Mouse (Mus musculus) gastrocnemius, postnatal 14 days (tissue): ENCODE data around the gene Cyfip2. TPM values are rescaled to one million over a fixed set of nuclear protein-coding genes. Genes with fewer than 3 reads are reported as not detected.

Experiments
- DNase-seq: peaks from one replicate; pipeline ENCODE4 v3.0.0; 2021; ENCODE audit warnings: mixed read lengths
- intact Hi-C: fragments of 180-260 bp; cut with DNase I; formaldehyde crosslinking; loops from one replicate; pipeline ENCODE4 v1.15.1; 2025; ENCODE audit warnings: low total_unique reads
- total RNA-seq, 2 experiments: library from RNA; stranded (reverse); gene quantifications; 2 replicates each; pipeline ENCODE4 v1.2.3; 2021

Gene Cyfip2
- total RNA-seq, 2 experiments from 2014 or later = 0.49 to 0.70 TPM

DNA sequence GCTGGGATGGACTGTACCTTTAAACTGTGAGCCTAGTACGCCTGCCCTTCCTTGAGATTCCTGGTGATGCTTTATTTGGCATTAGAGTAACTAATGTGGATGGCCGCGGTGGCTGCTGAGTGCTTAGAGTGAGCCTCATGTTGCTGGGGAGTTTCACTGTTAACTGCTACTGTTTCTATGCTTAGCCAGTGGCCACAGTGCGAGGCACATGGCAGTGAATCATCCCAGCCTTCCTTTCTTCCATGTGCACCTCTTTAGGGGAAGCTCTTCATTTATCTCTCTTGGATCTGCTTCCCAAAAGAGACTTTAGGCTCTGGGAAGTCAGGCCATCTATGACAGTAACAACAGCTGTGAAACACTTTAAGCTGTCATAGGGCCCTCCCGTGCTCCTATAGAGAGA lies 30.0 kb downstream of the Cyfip2 start:
- intact Hi-C loops = no loop called here
- no peak for DNase-seq

DNA sequence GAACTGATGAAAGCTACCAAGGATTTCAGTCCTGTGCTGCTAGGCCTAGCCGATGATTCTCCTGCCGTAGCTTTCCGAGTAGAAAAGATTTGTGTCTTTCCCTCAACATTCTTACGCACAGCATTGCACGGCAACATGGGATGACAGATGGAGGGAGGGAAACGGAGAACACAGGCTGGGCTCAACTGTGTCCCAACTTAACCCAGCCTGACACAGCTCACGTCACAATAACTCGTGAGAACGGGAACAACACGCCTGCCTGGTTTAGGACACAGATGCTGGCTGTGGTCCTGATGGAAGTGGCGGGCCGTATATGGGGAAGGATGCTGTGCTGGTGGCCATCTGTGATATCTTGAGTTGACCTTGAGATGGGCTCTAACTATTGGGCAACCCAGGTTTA lies 34.0 kb downstream of the Cyfip2 start:
- intact Hi-C loops = loop anchor here (10.0 kb wide), 1 partner anchor 146 kb away; no protein-coding TSS in a partner anchor
- DNase-seq = no peak

DNA sequence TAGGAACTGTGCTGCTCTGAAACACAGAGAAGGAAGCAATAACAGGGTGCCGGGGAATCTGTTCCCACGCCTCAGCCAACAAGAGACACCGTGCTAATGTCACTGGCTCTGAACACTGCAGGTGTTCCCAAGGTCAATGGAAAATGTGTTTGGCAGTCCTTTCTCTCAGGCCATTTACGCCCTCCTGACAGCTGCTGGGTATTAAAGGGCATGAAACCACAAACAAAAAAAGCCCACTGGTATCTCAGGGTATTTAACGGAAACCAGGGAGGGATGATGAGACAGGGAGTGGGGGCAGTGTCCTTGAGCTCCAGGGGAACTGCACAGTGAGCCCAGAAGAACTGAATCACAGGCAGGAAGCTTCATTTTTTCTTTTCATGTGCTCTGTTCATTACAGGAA lies 34.5 kb downstream of the Cyfip2 start:
- DNase-seq = no peak
- intact Hi-C loops = loop anchor here (10.0 kb wide), 1 partner anchor 147 kb away; no protein-coding TSS in a partner anchor

DNA sequence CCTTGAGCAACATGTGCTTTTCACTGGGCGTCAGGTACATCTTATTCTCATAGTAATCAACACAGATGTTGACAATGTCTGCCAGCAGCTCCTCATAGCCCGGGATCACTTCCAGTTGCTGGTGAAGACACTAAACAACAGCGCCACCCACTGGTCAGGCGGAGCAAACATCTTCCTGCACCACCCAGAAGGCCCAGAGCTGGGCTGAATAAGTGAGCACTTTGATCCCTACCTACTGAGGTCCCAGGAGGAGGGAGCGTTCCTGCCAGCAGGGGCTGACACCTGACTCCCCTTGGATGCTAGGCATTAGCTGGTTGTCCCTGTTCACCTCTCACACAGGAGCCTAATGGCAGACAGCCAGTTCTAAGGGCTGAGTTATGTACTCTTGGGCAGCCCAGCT lies 35.9 kb downstream of the Cyfip2 start:
- intact Hi-C loops = loop anchor here (10.0 kb wide), 1 partner anchor 148 kb away; no protein-coding TSS in a partner anchor
- DNase-seq = no peak

DNA sequence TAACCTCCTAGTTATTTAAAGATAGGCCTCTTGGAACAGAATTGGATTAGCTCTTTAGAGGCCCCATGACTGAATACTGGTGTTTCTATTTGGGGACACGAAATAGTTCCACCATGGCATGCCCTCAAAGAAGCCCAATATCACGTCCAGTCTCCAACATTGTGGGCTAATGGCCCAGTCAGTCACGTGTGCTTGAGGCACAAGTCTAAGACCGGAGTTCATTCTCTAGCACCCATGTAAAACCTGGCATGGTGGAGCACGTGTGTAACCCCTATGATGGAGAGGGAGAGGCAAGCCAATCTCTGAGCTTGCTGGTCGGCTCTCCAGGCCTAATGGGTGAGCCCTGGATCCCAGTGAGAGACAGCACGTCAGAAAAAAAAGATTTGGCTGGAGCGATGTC lies 36.5 kb downstream of the Cyfip2 start:
- intact Hi-C loops = loop anchor here (10.0 kb wide), 1 partner anchor 149 kb away; no protein-coding TSS in a partner anchor
- DNase-seq = no peak

DNA sequence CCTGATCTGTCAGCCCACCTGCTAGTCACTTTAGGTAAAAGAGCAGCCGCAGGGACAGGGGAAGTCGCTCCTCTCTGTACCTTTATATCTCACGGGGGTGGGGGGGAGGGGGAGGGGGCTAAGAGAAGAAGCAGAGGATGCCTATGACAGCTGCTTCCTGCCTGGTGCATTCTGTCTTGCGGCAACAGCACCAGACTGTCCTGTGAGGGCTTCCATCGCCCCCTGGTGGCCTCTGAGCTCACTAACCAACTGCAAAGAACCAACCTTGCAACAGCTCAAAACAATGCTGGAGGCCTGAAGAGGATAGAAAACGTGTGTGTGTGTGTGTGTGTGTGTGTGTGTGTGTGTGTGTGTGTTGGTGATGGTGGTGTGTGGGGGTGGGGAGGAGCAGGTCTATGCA lies 37.4 kb downstream of the Cyfip2 start:
- peak; percentile 67 for DNase-seq
- intact Hi-C loops = loop anchor here (10.0 kb wide), 1 partner anchor 149 kb away; no protein-coding TSS in a partner anchor

DNA sequence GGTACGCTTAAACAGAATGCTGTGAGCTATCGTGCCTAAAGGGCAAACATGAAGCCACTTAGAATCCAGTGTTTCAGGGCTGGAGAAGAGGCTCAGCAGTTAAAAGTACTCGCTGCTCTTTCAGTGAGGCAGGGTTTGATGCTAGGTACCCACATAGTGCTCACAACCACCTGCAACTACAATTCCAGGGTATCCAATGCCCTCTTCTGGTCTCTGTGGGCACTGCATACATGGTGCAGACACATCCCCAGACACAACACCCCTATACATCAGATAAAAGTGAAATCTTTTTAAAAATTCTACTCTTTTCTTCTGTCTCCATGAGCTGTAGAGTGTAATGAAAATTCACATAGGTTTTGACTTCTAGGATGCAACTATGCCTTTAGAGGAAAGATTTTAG lies 38.7 kb downstream of the Cyfip2 start:
- intact Hi-C loops = loop anchor here (10.0 kb wide), 1 partner anchor 151 kb away; no protein-coding TSS in a partner anchor
- no peak for DNase-seq

DNA sequence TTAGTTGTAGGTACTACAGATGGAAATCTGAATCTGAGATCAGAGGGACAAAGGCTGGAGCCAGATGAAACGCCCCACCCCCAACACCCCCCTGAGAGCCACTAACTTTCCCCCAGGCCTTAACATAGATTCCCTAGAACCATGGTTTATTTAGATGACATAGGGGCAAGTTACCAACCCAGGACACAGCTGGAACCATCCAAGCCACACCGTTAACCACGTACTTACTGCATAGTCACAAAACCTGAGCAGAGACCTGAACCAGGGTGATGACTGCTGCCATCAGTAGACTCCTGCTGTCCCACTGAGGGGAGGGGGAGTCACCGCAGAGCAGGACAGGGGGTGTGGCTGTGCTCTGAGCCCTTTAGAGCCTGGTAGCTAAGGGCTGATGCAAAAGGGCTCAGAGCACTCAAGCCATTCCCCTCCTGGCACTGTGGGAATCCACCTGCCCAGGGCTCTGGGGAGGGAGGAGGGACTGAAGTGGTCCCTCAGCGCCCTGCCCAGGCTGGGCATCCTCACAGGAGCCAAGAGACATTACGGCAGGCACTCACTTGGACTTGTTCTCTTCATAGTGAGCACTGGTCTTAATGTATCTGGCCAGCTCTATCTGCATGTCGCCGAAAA lies 40.5 kb downstream of the Cyfip2 start:
- DNase-seq = no peak
- intact Hi-C loops = loop anchor here (10.0 kb wide), 1 partner anchor 153 kb away; no protein-coding TSS in a partner anchor

DNA sequence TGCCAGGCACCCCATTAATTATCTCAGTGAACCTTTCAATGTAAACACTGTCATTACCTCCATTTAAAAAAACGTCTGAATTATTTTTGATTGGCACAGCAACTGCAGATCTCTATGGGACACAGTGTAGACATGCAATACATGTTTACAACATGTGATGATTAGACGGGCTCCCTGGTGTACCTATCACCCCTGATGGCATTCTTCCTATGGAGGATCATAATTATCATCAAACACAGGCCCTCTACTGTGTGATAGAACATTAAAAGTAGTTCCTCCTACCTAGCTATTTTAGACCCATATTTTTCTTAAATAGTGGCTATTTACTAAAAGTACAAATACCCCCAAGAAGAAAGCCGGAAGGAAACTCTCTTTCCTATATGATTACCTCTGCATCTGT lies 42.8 kb downstream of the Cyfip2 start:
- intact Hi-C loops = loop anchor here (10.0 kb wide), 1 partner anchor 155 kb away; no protein-coding TSS in a partner anchor
- DNase-seq = no peak

DNA sequence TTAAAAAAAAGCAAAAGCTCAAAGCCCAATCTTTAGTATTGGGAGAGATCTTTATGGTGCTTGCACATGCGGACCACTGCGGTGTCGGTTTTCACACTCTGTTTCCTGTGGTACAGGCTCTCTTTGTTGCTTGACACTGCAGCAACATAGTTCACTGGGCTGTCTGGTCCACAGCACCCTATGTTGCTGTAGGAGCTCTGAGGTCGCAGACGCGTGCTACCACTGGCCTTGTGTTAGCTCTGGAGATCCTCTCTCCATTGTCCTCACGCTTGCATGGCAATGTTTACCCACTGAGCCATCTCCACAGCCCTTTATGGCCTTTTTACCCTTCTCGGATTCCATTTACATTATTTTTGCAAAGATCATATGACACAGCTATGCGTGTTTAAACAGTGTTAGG lies 43.3 kb downstream of the Cyfip2 start:
- no peak for DNase-seq
- intact Hi-C loops = no loop called here

DNA sequence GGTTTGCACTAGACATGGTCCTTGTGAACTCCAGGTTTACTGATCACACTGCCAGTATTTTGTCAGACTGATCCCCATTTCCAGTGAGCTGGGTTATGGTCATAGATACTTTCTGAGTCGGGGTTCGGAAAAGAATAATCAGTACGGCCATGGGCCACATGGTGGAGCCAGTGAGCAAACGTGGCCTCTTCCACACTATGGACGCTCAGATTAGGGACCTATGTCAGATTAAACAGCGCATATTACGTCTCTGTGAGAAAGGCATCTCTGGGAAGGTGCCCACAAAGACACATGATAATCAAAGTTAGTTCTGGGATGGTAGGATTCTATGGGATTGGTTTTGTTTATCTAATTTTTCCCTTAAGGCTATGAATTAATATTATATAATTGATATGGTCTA lies 43.7 kb downstream of the Cyfip2 start:
- peak; percentile 26 for DNase-seq
- intact Hi-C loops = no loop called here

DNA sequence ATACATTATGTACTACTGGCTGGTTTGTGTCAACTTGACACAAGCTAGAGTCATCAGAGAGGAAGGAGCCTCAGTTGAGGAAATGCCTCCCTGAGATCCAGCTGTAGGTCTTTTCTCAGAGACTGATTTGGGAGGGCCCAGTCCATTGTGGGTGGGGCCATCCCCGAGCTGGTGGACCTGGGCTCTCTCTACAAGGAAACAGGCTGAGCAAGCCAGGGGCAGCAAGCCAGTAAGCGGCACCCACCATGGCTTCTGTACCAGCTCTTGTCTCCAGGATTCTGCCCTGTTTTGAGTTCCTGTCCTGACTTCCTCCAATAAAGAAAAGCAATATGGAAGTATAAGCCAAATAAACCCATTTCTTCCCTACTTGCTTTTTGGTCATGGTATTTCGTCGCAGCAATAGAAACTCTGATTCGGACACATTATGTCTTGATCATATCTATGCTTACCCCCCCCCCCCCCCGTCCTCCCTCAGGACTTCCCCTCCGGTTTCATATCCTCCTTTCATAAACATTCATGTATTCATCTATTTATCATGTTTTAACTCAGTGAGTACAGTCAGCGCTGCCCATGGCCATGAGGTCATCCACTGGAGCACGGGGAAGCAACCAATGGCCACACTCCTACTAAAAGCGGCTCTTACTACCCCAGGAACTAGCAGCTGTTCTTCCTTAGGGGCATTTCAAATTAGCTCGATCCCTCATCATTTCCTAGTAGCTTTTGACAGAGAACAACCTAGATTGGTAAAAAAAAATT lies 47.5 kb downstream of the Cyfip2 start:
- no peak for DNase-seq
- intact Hi-C loops = no loop called here

DNA sequence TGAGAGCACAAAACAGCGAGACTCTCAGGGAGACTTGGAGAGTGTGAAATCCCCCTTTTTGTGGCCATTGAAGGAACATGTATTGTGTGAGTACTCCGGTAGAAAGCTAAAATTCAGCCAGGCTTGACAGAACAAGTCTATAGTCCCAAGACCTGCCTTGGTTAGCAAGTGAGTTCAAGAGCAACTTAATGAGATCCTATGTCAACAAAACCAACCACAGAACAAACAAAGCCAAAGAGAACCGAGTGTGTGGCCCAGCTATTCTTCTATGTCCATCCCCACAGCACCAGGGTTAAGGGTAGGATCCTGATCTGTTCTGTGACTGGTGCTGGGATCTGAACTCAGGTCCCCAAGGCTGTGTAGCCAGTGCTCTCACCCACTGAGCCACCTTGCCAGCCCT lies 48.1 kb downstream of the Cyfip2 start:
- intact Hi-C loops = no loop called here
- no peak for DNase-seq

DNA sequence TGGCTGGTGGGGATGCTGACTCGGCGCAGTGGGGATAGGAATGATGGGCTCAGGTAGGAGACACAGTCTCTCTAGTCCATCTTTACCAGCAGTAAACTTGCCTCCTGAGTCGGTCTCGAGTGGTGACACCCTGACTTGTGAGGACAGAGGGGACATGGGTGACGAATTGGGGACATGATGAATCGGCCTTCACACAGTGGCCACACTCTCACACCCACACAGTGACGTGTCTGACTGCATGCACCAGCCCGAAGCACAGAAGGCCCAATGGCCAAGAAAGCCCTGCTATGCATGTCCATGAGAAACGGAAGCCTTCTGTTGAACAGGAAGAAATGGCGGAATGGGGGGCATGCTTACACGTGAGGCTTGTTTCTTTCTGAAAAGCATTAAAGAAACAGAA lies 49.4 kb downstream of the Cyfip2 start:
- intact Hi-C loops = no loop called here
- no peak for DNase-seq

DNA sequence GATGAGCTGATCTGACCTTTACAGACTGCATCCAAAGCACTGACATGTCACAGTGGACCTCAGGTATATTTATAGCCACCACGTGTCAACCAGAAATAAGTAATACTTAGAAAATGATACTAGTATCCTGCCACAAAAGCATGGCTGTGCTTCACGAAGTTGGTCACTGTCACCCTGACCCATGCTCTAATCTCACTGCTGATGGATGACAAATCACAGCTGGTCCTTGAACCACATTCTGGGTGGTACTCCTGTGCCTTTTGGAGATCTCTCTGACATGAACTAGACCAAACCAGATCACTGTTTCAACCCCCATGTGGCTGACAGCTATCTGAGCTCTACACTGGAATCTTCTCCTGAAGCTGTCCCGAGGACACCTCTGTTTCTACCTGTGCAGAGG lies 49.8 kb downstream of the Cyfip2 start:
- DNase-seq = no peak
- intact Hi-C loops = no loop called here

DNA sequence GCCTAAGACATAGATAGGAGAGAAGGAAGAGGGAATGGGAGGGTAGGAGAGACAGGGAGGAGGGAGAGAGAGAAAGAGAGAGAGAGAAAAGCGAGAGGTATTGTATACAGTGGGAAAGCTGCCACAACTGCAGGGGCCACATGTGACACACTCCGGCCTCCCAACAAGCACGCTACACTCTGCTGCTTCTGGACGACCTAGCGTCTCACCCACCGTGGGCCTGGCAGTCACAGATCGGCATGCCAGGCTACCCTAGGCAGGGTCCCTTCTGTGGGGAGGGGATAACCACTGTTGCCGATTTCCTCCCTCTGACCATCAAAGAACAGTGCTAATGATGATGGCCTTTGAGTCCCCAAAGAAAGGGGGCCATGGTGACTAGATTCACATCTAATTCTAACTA lies 53.9 kb downstream of the Cyfip2 start:
- intact Hi-C loops = no loop called here
- DNase-seq = no peak

DNA sequence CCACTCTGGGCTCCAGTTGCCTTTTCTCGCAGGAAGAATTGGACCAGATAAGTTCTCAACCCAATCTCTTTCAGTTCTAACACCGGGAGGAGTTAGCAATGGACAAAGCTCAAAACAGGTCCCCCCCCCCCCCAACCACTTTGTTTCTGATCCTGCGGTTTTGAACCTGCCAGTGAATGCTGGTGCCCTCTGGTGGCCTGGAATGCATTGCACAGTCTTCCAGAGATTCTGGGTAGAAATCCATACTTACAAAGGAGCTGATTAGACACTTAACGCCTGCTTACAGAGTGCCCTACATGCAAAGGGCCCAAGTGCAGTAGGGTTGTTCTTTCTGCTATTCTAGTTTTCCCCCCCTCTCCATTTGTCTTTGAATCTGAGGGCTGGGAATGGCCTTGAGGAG lies 54.5 kb downstream of the Cyfip2 start:
- intact Hi-C loops = no loop called here
- no peak for DNase-seq

DNA sequence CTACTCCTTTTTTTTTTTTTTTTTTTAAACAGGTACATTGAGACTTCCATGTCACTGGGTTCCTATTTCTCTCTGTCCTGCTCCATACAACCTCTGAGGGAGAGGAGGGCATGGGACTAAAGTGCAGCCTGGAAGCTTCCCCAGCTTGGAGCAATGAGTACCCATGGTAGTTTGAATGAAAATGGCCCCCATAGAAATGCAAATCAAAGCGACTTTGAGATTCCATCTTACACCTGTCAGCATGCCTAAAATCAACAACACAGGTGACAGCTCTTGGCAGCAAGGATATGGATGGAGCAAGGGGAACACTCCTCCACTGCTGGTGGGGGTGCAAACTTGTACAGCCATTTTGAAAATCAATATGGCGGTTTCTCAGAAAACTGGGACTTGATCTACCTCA lies 57.4 kb downstream of the Cyfip2 start:
- DNase-seq = no peak
- intact Hi-C loops = no loop called here

DNA sequence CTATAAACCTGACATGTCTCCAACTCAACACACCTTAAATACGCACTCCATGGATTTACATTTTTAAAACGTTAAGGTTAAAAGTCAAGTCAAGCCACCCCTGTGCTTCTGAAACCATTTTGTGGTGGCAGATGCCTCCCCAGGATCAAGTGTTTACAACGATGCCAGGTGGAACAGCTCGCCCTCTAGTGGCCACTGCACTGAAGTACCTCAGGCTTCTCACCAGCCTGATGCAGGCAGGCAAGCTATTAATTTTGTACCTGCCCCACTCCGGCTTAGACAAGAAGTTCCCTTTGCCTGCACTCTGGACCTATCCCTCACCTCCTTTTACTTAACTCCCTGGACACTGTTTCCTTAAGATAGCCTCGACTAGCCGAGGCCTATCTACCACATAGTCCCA lies 60.7 kb downstream of the Cyfip2 start:
- intact Hi-C loops = no loop called here
- peak; percentile 58 for DNase-seq

DNA sequence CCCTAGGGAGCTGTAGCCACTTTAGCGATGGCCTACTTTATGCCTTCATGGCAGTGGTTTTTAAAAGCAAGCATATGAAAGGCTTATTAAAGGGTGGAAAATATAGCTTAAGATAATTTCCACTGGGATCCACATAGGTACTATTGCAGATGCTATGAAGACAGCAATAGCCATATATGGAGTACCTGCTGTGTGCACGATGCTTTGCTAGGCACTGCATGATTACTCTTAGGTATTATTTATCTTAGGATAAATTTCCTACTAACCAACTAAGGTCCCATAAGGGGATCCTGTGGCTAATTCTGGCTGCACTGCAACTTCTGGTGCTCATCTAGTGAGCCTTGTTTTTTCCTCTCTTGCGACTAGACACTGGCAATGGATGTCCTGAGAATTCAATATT lies 64.3 kb downstream of the Cyfip2 start:
- no peak for DNase-seq
- intact Hi-C loops = no loop called here

DNA sequence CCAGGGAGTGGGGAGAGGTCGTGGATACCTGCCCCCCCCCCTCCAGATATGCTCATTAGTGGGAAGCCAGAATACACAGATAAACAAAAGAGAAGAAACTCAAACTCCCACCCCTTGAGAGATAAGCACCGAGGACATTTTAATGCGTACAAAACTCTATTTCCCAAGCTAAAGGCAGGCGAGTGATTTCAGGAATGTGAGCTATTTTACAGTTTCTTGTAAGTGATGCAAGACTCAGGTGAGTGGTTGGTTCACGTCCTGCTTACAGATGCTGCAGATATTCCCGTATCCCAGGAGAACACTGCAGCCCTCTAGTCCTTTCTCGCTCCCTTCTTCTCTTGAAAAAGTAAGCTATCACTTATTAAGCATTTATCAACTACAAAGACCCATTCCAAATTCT lies 66.3 kb downstream of the Cyfip2 start:
- no peak for DNase-seq
- intact Hi-C loops = no loop called here
